In the genomic region with DNA sequence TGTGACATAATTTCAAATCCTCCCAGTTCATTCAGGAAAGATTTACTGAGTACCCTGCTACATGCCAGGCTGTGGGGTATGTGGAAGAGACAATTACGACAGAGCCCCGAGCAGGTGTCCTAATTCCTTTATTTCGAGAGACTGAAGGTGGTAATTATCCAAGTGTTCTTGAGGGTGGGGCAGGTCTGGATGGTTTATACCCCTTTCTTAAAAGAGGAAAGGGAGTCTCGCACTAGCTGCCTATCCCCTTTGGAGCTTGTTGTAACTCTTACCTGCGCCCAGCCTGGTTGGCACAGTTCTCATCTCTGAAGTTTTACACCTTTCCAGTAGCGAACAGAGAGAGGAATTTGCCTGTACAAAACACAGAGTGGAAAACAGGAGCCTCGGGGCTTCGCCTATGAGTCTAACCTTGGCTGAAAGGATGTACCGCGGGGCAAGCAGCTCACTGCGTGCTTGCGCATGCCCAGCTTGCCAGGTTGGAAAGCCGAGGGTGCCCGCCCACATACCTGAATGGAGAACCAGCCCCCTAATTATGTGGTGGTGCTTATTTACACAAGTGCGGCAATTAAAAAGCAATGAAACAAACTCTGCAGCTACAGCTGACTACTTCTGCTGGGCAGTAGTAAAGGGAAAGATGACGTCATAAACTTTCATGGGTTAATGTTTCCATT, we compare ENCODE assay signal across 10 mouse cellular contexts.
DNase-seq lines count a peak whose midpoint lies in the region; ATAC-seq and TF ChIP-seq lines count a peak whose summit lies in the region.
"Had no signal": no experiment of that assay in that cellular context is flagged by ENCODE, and none has a peak within 500 bp of the region (broad histone marks: within the 10 kb centered on the region; RNA-seq: fewer than 3 reads in every experiment).

No protein-coding gene starts in this region.

- no peak for DNase-seq in hindbrain, embryonic 10.5 days (ENCODE audit: low spot score)
- DNase-seq in cerebellum, adult 18-20 months = peak; percentile 74 to 80
- no peak for DNase-seq in hindbrain, embryonic 14.5 days (ENCODE audit: low spot score)
- DNase-seq in limb, embryonic 14.5 days (ENCODE audit: low spot score) = no peak
- no peak for DNase-seq in spleen, postnatal 10 days (ENCODE audit: low spot score in 2 of 2)
- DNase-seq in retina, postnatal 1 day = no peak
- no peak for DNase-seq in ovary, postnatal 36 days (ENCODE audit: low spot score)

- H3K9me3 ChIP-seq in hindbrain, embryonic 12.5 days (replicated peaks) = no peaks in the 10 kb centered on the region
- no peaks in the 10 kb centered on the region for H3K9me3 ChIP-seq in hindbrain, embryonic 10.5 days
- H3K9me3 ChIP-seq in hindbrain, embryonic 14.5 days (ENCODE audit: control insufficient read depth, low read length) = no peaks in the 10 kb centered on the region
- H3K9me3 ChIP-seq in limb, embryonic 14.5 days (ENCODE audit: control insufficient read depth, low read length) = no peaks in the 10 kb centered on the region

- H3K36me3 ChIP-seq in hindbrain, embryonic 12.5 days = no peaks in the 10 kb centered on the region
- H3K36me3 ChIP-seq in hindbrain, embryonic 10.5 days = no peaks in the 10 kb centered on the region
- no peaks in the 10 kb centered on the region for H3K36me3 ChIP-seq in hindbrain, embryonic 14.5 days (replicated peaks; ENCODE audit: control insufficient read depth, insufficient read depth)
- no peaks in the 10 kb centered on the region for H3K36me3 ChIP-seq in limb, embryonic 14.5 days (ENCODE audit: control insufficient read depth, insufficient read depth, low read length)
- H3K36me3 ChIP-seq: G1E had no signal

- H3K9ac ChIP-seq in hindbrain, embryonic 12.5 days = no peak overlapping the region; the same call in 1 of the 2 replicates
- H3K9ac ChIP-seq in hindbrain, embryonic 14.5 days = peak overlapping the region; percentile 71
- no peak overlapping the region for H3K9ac ChIP-seq in limb, embryonic 14.5 days (ENCODE audit: low read depth, low read length, severe bottlenecking)

- H3K4me2 ChIP-seq in hindbrain, embryonic 12.5 days (replicated peaks) = peak overlapping the region; percentile 77
- H3K4me2 ChIP-seq in hindbrain, embryonic 14.5 days (replicated peaks) = peak overlapping the region; percentile 62
- H3K4me2 ChIP-seq in limb, embryonic 14.5 days (replicated peaks; ENCODE audit: low read depth, low read length, severe bottlenecking) = peak overlapping the region; percentile 22; the same call in 1 of the 2 replicates

- H3K27me3 ChIP-seq in hindbrain, embryonic 12.5 days = no peaks in the 10 kb centered on the region
- peaks cover 10% of the 10 kb centered on the region for H3K27me3 ChIP-seq in hindbrain, embryonic 10.5 days (ENCODE audit: insufficient read depth, poor library complexity, severe bottlenecking)
- H3K27me3 ChIP-seq in hindbrain, embryonic 14.5 days (ENCODE audit: control insufficient read depth, insufficient read depth, low read length) = no peaks in the 10 kb centered on the region
- no peaks in the 10 kb centered on the region for H3K27me3 ChIP-seq in limb, embryonic 14.5 days (ENCODE audit: control insufficient read depth, insufficient read depth, low read length)

- H3K4me1 ChIP-seq in hindbrain, embryonic 12.5 days = peaks cover 24% of the 10 kb centered on the region
- peaks cover 18% of the 10 kb centered on the region for H3K4me1 ChIP-seq in hindbrain, embryonic 10.5 days (replicated peaks)
- H3K4me1 ChIP-seq in hindbrain, embryonic 14.5 days (replicated peaks; ENCODE audit: control insufficient read depth, insufficient read depth, low read length) = peaks cover 41% of the 10 kb centered on the region
- peaks cover 14% of the 10 kb centered on the region for H3K4me1 ChIP-seq in limb, embryonic 14.5 days (ENCODE audit: control insufficient read depth, insufficient read depth, low read length)

- ATAC-seq in hindbrain, embryonic 12.5 days (ENCODE audit: low FRiP score) = no peak
- no peak for ATAC-seq in hindbrain, embryonic 14.5 days (ENCODE audit: low FRiP score)
- ATAC-seq in limb, embryonic 14.5 days (ENCODE audit: low FRiP score, low read depth) = no peak

- H3K27ac ChIP-seq in hindbrain, embryonic 12.5 days = no peak overlapping the region
- no peak overlapping the region for H3K27ac ChIP-seq in hindbrain, embryonic 10.5 days
- H3K27ac ChIP-seq in hindbrain, embryonic 14.5 days = peak overlapping the region; percentile 97; the same call in 1 of the 2 replicates
- 0 out of 2 replicates have a peak overlapping the region, but pooled peaks have one; percentile 28 for H3K27ac ChIP-seq in limb, embryonic 14.5 days (replicated peaks; ENCODE audit: low read depth, low read length)
- H3K27ac ChIP-seq: macrophage had no signal

- TF ChIP-seq POLR2A in limb, embryonic 14.5 days (IDR thresholded peaks at IDR 0.05; ENCODE audit: borderline replicate concordance, extremely low read depth, insufficient read depth, insufficient read length) = no peak

- H3K4me3 ChIP-seq in hindbrain, embryonic 12.5 days = no peak overlapping the region; the same call in 1 of the 2 replicates
- no peak overlapping the region for H3K4me3 ChIP-seq in hindbrain, embryonic 10.5 days
- peak overlapping the region; percentile 56 for H3K4me3 ChIP-seq in hindbrain, embryonic 14.5 days (replicated peaks; ENCODE audit: low read length)
- H3K4me3 ChIP-seq in limb, embryonic 14.5 days (replicated peaks; ENCODE audit: low read length) = peak overlapping the region; percentile 46; the same call in 1 of the 2 replicates

- 89% methylated on average over 16 of the region's 16 CpGs for WGBS in hindbrain, embryonic 12.5 days
- WGBS in hindbrain, embryonic 10.5 days = 87% methylated on average over 16 of the region's 16 CpGs
- WGBS in hindbrain, embryonic 14.5 days = 84% methylated on average over 16 of the region's 16 CpGs
- 45% methylated on average over 16 of the region's 16 CpGs for WGBS in limb, embryonic 14.5 days

Comparison
In these comparisons a context has a peak if more than half of its experiments do, and no peak if none do; other contexts are left out.
1. H3K27ac ChIP-seq: peak in hindbrain, embryonic 14.5 days (single experiment) and limb, embryonic 14.5 days (single experiment); none in hindbrain, embryonic 12.5 days (single experiment) and hindbrain, embryonic 10.5 days (single experiment).
2. H3K4me3 ChIP-seq: peak in hindbrain, embryonic 14.5 days (single experiment) and limb, embryonic 14.5 days (single experiment); none in hindbrain, embryonic 12.5 days (single experiment) and hindbrain, embryonic 10.5 days (single experiment).
3. H3K4me2 ChIP-seq: peak in every context shown above with its lines; median percentile 77 in hindbrain, embryonic 12.5 days; 62 in hindbrain, embryonic 14.5 days; 22 in limb, embryonic 14.5 days.
4. DNase-seq: peak in cerebellum, adult 18-20 months (2 of 2); none in hindbrain, embryonic 10.5 days (single experiment), hindbrain, embryonic 14.5 days (single experiment), limb, embryonic 14.5 days (single experiment), spleen, postnatal 10 days (0 of 2), retina, postnatal 1 day (single experiment) and ovary, postnatal 36 days (single experiment).